Mouse (Mus musculus) urinary bladder, postnatal 4 days (tissue): ENCODE measurements around the gene Arhgef28.
A peak's percentile ranks its signal among the peaks of the same experiment; 100 is the strongest.

Experiments
- DNase-seq, 2 experiments: peaks; one replicate each; pipeline ENCODE4 v3.0.0; 2021 to 2022; ENCODE audit warnings: low spot score in 2 of 2

Arhgef28 gene

DNA sequence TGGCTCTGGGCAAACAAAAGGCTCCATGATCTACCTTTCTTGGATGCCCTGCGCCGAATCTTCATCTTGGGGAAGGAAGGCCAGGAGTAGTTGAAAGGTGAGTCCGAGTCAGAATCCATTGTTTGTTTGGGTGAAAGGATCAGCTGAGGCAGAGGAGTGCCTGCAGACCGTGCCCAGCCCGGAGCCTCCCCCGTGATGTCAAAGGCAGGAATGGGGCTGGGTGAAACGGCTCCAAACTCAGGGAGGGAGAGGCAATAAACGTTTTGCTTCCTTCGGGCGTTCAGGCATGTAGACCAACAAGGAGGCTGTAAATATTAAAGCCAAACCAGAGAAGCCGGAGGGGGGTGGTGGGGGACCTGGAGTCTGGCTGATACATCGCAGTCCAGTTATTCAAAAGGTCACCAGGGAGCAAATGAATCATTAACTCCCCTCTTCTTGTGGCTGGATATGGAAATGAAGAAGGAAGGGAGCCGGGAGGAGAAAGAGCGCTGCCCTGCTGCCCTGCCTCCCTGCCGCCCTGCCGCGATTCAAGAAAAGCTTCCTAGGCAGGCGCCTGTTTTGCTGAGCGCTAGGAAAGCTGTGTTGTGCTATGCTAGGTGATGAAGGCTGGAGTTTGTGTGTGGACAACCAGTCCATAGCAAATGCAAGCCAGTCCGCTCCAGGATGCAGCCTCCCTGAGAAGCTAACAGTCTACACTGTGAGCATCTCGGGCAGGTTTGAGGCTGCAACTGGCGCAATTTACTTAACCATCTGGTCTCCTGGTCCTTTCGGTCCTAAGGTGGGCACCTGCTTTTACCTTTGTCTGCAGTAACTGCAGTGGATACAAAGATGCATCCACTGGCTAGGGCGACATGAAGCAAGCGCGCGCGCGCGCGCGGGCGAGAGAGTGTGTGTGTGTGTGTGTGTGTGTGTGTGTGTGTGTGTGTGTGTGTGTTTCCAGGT lies 190.0 kb downstream of the Arhgef28 start:
- peak in 1 of 2 experiments; percentile 48 for DNase-seq

- DNase-seq, result no peak
Observed at GRCm38 (mm10) chr13:98014892-98015291, 191.3 kb downstream of the Arhgef28 start.

DNA sequence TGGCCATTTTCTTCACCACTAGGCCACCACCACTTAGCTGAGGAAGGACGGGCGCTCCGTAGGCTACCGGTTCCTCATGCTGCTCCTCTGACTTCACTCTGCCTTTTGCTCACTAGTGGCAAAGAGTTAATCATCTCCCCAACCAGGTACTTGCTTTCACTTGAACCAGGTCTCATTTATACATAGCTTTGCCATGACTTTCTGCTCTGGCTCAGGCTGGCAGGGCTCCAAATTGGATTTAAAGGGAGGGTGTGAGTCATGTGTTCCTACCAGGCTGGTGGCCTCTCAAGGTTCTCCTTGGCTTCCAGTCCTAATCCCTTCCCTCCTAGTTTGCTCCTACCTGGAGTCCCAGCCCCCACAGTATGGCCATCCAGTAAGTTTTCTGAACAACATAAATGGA lies 192.5 kb downstream of the Arhgef28 start:
- DNase-seq, result no peak

DNA sequence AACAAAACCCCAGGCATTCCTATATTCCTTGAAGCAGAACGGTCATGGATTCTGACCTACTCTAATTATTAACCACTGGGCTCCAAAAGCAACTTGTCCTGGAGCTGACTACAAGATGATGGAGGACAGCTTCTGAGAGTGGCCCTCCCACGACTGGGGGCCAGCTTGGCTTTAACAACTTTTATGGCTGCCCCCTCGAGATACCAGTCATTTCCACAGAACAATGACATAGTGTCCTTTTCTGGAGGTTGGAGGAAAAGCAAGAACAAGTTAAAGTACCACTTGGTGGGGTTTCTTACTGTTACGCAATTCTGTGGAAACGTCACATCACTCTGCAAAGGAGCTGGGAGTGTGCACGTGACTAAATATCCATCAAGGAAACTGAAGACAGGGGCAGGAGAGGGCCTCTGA lies 194.3 kb downstream of the Arhgef28 start:
- DNase-seq, result no peak

DNA sequence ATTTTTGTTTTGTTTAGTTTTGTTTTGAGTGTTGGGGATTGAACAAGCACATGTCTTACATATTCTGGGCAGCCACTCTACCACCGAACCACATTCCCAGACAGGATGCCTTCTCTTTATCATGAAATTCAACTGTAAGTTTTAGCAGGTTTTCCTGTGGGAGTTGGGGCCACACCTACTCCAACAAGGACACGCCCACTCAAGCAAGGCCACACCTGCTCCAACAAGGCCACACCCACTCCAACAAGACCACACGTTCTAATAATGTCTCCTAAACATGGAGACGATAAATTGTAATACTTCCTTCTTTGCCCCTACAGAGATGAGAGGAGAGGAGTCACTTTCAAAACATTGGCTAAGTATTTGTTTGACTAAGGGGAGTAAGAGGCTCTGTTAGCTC lies 197.2 kb downstream of the Arhgef28 start:
- DNase-seq, result no peak

- peak in 1 of 2 experiments; percentile 53 for DNase-seq
Observed at GRCm38 (mm10) chr13:98008588-98008987, 197.7 kb downstream of the Arhgef28 start.

DNA sequence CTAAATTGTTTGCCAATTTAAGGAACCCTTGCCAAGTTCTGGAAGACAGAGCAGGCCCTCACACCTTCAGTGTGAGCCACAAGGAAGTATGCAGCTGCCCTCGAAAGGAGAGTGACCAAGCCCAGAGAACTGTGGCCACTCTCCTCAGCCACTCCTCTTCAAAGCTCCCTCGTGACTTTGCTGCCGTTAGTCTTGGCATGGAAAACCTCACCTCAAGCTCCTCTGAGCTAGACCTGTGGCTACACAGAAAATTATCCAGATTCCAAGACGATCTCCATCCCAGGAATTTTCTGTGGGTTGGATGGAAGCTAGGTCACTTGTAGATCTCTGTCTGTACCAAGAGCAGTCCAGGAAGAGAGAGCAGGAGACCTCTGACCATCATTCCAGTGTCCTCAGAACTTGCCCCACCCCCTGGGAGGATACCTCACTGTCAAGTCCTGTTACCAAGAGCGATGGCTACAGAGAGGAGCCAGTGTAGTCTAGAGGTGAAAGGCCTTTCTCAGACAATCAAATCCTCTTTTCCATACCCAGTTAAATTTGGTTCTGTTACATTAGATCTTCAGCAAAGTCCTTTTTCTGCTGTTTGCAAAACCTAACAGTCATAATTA lies 200.5 kb downstream of the Arhgef28 start:
- no peak for DNase-seq

- no peak for DNase-seq
Observed at GRCm38 (mm10) chr13:98004647-98005414, 201.4 kb downstream of the Arhgef28 start.

DNA sequence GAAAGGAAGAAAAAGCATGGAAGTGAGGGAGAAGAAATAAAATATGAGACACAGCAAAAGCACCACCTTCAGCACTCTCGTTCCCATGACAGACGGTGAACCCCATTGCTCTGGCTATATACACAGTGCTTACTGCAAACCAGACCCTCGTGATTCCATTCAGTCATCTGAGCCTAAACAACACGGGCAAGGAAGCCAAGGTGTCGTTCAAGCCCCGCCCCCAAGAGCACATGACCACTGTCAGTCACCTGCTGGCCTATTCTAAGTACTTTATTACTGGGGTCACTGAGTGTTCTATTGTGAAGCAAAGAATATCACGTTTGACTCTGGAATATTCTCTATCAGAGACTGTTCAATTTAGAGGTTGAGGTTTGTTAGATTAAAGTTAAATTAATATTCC lies 202.5 kb downstream of the Arhgef28 start:
- no peak for DNase-seq

DNA sequence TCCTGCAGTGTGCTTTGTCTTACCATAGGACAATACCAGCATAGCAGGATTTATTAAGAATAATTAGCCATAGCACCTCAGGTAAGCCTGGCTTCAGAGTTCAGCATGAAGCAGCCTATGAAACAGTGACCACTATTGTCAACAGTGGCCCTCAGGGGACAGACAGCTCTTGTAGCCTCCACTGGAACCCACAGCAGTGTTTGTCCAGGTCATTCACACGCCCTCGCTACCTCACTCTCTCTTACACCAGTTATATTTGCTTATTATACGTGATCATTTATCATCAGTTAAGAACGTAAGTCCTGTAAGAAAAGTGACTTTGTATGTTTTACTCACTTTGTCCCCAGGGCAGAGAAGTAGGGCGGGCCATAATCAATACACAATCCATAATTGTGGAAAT lies 203.6 kb downstream of the Arhgef28 start:
- DNase-seq, result no peak

DNA sequence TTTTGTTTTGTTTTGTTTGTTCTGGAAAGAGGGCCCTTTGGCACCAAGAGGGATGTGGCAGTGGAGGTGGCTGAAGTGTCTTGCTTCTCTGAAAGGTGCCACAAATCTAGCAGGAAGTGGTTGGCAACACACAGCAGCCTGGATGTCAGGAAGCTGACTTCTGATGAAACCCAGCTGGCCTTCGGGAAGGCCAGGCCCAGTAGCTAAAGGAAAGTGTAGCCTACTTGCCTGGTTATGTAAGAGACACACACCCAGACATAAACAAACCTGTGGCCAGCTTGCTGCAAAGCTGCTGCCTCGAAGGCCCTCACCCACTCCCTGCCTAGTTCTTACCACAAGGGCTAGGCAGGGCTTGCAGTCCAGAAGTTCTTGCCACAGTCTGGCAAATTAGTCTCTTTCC lies 204.1 kb downstream of the Arhgef28 start:
- DNase-seq, result no peak

DNA sequence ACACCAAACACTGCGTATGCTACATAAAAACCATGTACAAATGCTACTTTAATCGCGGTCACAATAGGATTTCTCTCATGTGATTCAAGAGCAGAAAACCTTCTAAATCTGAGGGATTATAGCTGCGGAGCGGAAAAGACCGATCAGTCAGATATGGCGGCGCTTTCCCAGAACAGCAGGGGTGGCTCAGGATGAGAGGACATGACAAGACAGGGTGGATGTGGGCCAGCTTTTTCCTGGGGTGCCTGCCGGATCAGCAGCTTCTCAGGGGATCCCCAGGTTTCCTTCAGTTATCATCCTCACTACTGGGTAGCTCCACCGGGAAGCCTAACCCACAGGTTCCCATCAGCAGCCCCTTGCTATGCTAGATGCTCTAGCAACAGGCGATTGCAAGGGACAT lies 204.5 kb downstream of the Arhgef28 start:
- DNase-seq, result no peak

DNA sequence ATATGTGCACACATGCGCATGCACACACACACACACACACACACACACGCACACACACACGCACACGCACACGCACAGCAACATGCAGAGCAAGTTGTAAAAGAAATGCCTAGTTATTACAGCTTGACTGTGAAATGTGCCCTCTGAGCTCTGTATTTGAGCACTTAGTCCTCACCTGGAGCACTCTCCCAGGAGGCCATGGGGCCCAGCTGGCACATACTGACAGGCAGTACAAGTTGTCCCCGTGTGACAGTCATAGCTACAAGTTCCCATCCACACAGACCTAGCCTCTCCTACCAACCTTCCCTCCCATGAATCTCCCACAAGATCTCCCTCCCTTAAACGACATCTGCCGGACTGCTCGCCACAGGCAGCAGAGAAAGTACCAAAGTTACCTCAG lies 205.4 kb downstream of the Arhgef28 start:
- DNase-seq, result no peak

GRCm38 (mm10) chr13:97999130-97999529 lies 207.1 kb downstream of the Arhgef28 start:
- DNase-seq, result no peak

DNA sequence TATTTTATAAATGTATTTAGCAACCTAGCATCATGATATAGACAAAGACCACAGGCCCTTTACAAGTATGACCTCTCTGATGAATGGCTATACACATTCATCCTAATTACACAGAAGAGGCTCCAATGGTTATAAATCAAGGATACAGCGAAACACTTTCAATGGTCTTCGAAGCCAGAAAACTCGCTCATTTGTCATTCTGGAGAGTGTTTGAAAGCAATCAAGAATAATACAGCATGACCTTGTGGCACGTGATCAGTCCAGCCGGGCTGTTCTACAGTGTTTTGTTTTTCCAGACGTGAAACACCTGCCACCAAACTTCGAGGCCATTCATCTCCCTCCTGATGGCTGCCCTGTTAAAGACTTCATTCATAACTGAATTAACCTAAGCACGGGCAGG lies 207.7 kb downstream of the Arhgef28 start:
- DNase-seq, result no peak

- no peak for DNase-seq
Observed at GRCm38 (mm10) chr13:97990939-97991338, 215.3 kb downstream of the Arhgef28 start.

GRCm38 (mm10) chr13:97988796-97989195 lies 217.4 kb downstream of the Arhgef28 start:
- DNase-seq, result no peak

DNA sequence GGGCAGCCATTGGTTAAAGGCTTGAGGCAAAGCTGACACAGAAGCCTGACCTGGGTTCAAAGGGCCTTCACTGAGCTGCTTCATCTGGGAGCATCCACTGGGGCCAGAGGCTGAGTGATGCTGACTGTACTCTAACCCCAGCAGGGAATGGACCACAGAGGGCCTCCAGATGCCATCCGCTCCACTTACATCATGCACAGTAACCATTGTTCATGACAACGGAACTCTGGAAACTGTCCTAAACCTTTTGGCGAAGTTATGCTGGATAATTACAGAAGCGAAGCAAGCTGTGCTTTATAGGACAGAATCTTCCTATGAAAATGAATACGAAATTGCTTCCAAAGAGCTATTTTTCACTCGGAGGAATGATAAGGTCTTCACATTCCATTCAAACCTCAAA lies 219.5 kb downstream of the Arhgef28 start:
- no peak for DNase-seq

DNA sequence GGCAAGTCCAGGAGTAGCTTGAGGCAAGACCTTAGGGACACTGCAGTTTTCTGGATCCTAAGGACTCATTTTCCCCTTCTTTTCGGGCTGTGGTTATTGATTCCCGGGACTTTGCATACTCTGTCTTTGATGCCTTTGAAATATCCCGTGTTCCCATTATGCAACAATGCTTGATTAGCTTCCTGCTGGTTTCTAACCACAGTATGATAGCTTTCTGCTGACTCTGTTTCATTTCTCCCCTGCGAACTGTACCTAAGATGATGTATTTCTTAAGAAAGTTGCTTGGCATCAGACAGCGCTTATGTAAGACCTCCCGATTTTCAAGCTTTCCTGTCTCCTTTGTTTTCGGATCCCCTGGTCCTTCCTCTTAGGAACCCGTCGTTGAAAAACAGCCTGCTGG lies 229.1 kb downstream of the Arhgef28 start:
- DNase-seq, result no peak

DNA sequence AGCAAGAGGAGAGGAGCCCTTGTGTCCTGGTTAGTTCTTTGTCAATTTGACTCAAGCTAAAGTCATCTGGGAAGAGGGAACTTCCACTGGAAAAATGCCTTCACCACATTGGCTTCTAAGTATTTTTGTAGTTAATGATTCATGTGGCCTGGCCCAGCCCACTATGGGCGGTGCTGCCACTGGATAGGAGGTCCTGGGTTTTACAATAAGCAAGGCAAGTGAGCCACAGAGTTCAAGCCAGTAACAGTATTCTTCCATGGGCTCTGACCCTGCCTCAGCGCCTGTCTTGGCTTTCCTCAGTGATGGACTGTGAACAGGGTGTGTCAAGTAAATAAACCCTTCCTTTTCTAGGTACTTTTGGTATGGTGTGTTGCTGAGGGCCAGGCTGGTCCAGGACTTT lies 229.6 kb downstream of the Arhgef28 start:
- DNase-seq, result no peak

GRCm38 (mm10) chr13:97974532-97975194 lies 231.6 kb downstream of the Arhgef28 start:
- DNase-seq, result no peak

GRCm38 (mm10) chr13:97973915-97974314 lies 232.3 kb downstream of the Arhgef28 start:
- DNase-seq, result no peak
